Mouse (Mus musculus) intestine, embryonic 16.5 days (tissue): ENCODE measurements around the gene C130060K24Rik. TPM values are rescaled to one million over a fixed set of nuclear protein-coding genes. Genes with fewer than 3 reads are reported as not detected.

Experiments
- ATAC-seq: fragments of 200-750 bp; cut with Nextera tagmentation; 2 replicates; pipeline ENCODE4 v1.8.0; 2017; ENCODE audit warnings: moderate TSS enrichment, moderate library complexity
- H3K27ac ChIP-seq: fragments of 300-500 bp; sonication (generic); 2 replicates; pipeline ENCODE4 v1.5.1; 2014; ENCODE audit warnings: mild to moderate bottlenecking, low read length
- H3K27me3 ChIP-seq: fragments of 300-500 bp; sonication (generic); replicated peaks from 2 replicates; pipeline ENCODE4 v1.6.1; 2014; ENCODE audit warnings: low read length, control low read depth, mixed read lengths; ENCODE audit not compliant: control insufficient read depth, insufficient read depth
- H3K36me3 ChIP-seq: fragments of 300-500 bp; sonication (generic); 2 replicates; pipeline ENCODE4 v1.6.1; 2014; ENCODE audit warnings: low read length, control low read depth; ENCODE audit not compliant: control insufficient read depth, insufficient read depth
- H3K4me1 ChIP-seq: fragments of 300-500 bp; sonication (generic); 2 replicates; pipeline ENCODE4 v1.6.1; 2014; ENCODE audit warnings: low read length, control low read depth, mixed read lengths; ENCODE audit not compliant: control insufficient read depth, insufficient read depth
- H3K4me2 ChIP-seq: fragments of 300-500 bp; sonication (generic); 2 replicates; pipeline ENCODE4 v1.6.1; 2014; ENCODE audit warnings: low read depth, low read length, control low read depth
- H3K4me3 ChIP-seq: fragments of 300-500 bp; sonication (generic); 2 replicates; pipeline ENCODE4 v1.5.1; 2014; ENCODE audit warnings: mild to moderate bottlenecking, low read length
- H3K9ac ChIP-seq: fragments of 300-500 bp; sonication (generic); 2 replicates; pipeline ENCODE4 v1.6.1; 2014; ENCODE audit warnings: low read depth, low read length
- H3K9me3 ChIP-seq: fragments of 300-500 bp; sonication (generic); 2 replicates; pipeline ENCODE4 v1.6.1; 2016; ENCODE audit warnings: low read length, control low read depth; ENCODE audit not compliant: control insufficient read depth
- WGBS: fragments of 180-500 bp; shearing (Covaris S2); extraction: QIAGEN DNeasy Blood & Tissue Kit; methylation state at CpG from one replicate; pipeline ENCODE4 v1.1.7; 2014; 5-methylcytosine and 5-hydroxymethylcytosine counted together
- polyA plus RNA-seq: library from polyadenylated mRNA; unstranded; fragments of >200 nt; fragmentation: Nextera tagmentation; extraction: Ambion mirVana; gene quantifications from 2 replicates; pipeline ENCODE4 v1.2.1, GENCODE M21; 2015

The C130060K24Rik gene
- polyA plus RNA-seq: not detected in 2 replicates

DNA sequence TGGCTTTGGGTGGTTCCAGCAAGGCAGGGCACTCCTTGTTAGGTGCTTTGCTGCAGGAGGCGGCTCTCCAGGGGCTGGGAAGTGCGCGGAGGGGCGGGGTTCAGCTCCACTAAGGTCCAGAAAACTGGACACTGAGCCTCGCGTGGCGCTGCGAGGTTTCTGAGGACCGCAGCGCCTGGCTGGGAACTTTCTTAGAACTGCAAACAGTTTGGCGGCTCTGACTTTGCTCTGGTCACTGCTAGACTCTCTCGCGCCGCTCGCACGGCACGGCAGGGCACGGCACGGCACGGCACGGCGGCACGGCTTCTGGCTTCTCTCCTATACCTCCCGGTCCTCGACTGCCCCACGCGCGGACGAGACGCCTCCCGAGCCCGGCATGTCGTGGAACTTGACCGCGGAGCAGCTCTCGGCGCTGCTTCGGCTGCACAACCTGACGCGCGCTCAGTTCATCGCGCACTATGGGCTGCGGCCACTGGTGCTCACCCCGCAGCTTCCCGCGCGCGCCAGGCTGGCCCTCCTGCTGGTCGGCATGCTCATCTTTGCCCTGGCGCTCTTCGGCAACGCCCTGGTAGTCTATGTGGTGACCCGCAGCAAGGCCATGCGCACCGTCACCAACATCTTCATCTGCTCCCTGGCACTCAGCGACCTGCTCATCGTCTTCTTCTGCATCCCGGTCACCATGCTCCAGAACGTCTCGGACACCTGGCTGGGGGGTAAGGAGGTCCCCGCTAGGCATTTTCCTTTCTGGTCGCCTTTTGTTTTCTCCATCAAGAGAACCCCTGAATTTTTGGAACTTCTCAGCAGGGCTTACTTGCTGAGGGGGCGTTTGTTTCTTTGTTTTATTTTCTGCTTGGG is at the start of gene C130060K24Rik:
Gene C130060K24Rik, plus strand, starts transcription at position 188 of the 855 bp plus-strand sequence.
- ATAC-seq: peak; percentile 64; the same call in 1 of the 2 replicates
- Histone ChIP-seq H3K27me3 (peaks cover 7% of the 10 kb centered on the region; the same call in 1 of the 2 replicates), H3K4me3 (peak within 1 kb of the TSS; percentile 57), H3K36me3 (no peaks in the 10 kb centered on the region), H3K4me1 (0 out of 2 replicates have a peak, but pooled peaks cover 3% of the 10 kb centered on the region), H3K27ac (no peak within 1 kb of the TSS), H3K4me2 (peak within 1 kb of the TSS; percentile 97), H3K9me3 (no peaks in the 10 kb centered on the region), H3K9ac (peak within 1 kb of the TSS; percentile 54; the same call in 1 of the 2 replicates)
- 1% methylated on average over 64 of the region's 64 CpGs for WGBS

DNA sequence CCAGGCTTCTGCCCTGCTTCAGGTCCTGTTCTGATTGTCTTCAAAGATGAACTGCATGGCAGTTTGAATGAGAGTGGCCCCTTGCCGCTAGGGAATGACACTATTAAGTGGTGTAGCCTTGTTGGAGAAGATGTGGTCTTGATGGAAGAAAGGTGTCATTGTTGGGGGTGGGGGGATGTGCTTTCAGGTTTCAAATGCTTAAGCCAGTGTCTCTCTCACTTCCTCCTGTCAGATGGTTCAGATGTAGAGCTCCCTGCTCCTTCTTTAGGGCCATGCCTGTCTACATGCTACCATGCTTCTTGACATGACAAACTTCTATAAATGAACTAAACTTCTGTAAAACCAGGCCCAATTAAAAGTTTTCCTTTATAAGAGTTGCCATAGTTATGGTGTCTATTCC is 46.7 kb upstream of the C130060K24Rik start:
- WGBS: 85% methylated on average over 1 of the region's 1 CpGs

DNA sequence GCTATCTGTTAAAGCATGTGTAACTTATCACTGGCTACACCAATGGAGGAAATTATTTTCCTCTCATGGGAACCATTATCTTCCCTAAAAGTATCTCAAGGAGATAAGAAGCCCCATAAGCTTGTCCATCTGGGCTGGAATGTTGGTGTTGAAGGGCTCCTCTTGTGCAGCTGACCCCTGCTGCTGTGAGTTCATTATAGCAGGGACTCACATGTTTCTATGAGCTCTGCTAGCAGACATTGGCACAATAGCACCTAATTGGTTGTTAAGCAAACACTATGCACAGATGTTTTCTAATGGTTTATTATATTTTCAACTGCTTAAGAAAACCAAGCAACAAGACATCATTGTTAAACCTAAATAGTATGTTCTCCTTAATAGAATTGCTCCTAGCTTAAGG is 41.5 kb upstream of the C130060K24Rik start:
- no peak overlapping the region for H3K27ac ChIP-seq
- H3K9ac ChIP-seq: no peak overlapping the region
- no peaks in the 10 kb centered on the region for H3K27me3 ChIP-seq
- H3K36me3 ChIP-seq: no peaks in the 10 kb centered on the region
- H3K4me1 ChIP-seq: no peaks in the 10 kb centered on the region
- no peak overlapping the region for H3K4me2 ChIP-seq
- H3K4me3 ChIP-seq: no peak overlapping the region
- ATAC-seq: no peak
- H3K9me3 ChIP-seq: no peaks in the 10 kb centered on the region

More for the DNA sequence above, 46.7 kb upstream of the C130060K24Rik start:
- Histone ChIP-seq H3K36me3 (no peaks in the 10 kb centered on the region), H3K4me2 (no peak overlapping the region), H3K27me3 (no peaks in the 10 kb centered on the region), H3K9me3 (no peaks in the 10 kb centered on the region), H3K4me1 (no peaks in the 10 kb centered on the region), H3K27ac (no peak overlapping the region), H3K9ac (no peak overlapping the region), H3K4me3 (no peak overlapping the region)
- no peak for ATAC-seq

DNA sequence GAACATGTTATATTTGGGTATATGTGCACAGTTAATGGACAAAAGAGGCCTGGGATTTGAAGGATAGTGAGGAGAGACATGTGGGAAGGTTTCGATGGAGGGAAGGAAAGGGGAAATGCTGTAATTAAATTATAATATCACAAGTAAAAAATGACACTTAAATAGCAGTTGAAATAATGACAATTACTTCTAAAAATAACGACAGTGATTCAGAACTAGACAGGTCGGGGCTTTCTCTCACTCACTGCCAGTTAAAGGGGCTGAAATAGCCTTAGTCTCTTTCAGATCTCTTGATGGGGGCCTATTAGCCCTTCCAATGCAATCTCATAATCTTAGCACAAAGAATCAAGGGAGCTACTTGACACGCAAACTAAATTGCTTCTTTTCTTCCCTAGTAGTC is 39.5 kb upstream of the C130060K24Rik start:
- Histone ChIP-seq H3K27ac (no peak overlapping the region), H3K27me3 (no peaks in the 10 kb centered on the region), H3K4me1 (no peaks in the 10 kb centered on the region), H3K9ac (no peak overlapping the region), H3K36me3 (no peaks in the 10 kb centered on the region), H3K9me3 (no peaks in the 10 kb centered on the region), H3K4me3 (no peak overlapping the region), H3K4me2 (no peak overlapping the region)
- ATAC-seq: no peak
- 77% methylated on average over 4 of the region's 4 CpGs for WGBS

DNA sequence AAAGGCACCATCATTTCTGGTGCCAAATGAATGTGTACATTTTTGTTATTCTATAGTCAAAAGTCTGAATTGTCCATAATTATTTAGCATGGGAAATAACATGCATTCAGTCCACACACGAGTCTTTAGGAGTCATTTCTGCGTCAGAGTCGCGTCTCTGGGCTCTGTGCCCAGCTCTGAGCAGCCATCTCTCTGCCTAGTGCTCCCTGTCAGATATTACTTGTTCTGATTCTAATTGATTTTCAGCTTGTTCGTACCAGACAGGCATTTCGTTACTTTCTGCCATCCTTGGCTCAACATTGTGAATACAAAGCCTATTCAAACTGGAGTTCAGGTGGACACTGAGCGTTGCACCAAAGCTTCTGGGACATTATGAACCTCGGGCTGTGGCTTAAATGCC is 33.2 kb upstream of the C130060K24Rik start:
- Histone ChIP-seq H3K4me2 (no peak overlapping the region), H3K4me1 (no peaks in the 10 kb centered on the region), H3K4me3 (no peak overlapping the region), H3K27me3 (no peaks in the 10 kb centered on the region), H3K9ac (no peak overlapping the region), H3K27ac (no peak overlapping the region), H3K36me3 (no peaks in the 10 kb centered on the region), H3K9me3 (no peaks in the 10 kb centered on the region)
- WGBS: 74% methylated on average over 8 of the region's 8 CpGs
- ATAC-seq: no peak

DNA sequence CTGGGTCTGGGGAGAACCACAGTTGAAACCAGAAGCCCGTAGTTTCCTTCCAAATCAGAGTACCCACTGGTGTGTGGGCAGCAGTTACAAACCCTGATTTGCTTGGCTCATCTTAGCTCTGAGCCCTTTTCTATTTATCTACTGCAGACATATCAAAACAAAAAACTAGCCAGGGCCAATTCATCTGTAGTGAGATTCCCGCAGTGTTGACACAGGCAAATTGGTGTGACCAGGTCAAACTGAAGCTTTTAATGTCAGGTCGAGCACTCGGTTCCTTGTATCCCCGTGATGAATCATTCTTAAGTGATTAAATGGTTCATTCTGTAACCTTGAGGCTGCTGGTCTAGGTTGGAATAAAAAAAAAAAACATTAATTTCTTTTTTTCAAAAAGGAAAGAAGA is 32.6 kb upstream of the C130060K24Rik start:
- H3K36me3 ChIP-seq: no peaks in the 10 kb centered on the region
- H3K27ac ChIP-seq: no peak overlapping the region
- WGBS: 37% methylated on average over 5 of the region's 5 CpGs
- no peak overlapping the region for H3K9ac ChIP-seq
- no peaks in the 10 kb centered on the region for H3K4me1 ChIP-seq
- no peaks in the 10 kb centered on the region for H3K27me3 ChIP-seq
- ATAC-seq: no peak
- H3K9me3 ChIP-seq: no peaks in the 10 kb centered on the region
- no peak overlapping the region for H3K4me2 ChIP-seq
- no peak overlapping the region for H3K4me3 ChIP-seq

DNA sequence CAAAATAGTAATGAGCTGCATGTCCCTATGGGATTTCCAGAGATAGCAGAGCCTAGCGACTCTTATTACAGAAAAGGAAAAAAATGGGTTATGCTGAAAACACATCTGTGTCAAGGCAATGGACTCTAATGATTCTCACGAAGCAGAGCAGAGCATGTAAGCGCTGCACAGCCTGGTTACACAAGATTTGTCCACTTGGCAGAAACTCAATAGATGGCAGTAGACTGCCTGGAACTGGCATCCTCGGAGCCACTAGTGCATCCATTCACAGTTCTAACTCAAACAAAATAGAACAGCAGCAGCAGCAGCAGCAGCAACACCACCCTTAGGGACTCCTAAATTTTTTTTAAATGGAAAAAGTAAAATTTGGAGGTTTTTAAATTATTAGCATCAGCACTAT is 29.3 kb upstream of the C130060K24Rik start:
- no peak for ATAC-seq
- H3K27ac ChIP-seq: no peak overlapping the region
- no peaks in the 10 kb centered on the region for H3K4me1 ChIP-seq
- no peaks in the 10 kb centered on the region for H3K36me3 ChIP-seq
- H3K27me3 ChIP-seq: no peaks in the 10 kb centered on the region
- H3K4me3 ChIP-seq: no peak overlapping the region
- no peaks in the 10 kb centered on the region for H3K9me3 ChIP-seq
- 78% methylated on average over 4 of the region's 4 CpGs for WGBS
- no peak overlapping the region for H3K9ac ChIP-seq
- no peak overlapping the region for H3K4me2 ChIP-seq

DNA sequence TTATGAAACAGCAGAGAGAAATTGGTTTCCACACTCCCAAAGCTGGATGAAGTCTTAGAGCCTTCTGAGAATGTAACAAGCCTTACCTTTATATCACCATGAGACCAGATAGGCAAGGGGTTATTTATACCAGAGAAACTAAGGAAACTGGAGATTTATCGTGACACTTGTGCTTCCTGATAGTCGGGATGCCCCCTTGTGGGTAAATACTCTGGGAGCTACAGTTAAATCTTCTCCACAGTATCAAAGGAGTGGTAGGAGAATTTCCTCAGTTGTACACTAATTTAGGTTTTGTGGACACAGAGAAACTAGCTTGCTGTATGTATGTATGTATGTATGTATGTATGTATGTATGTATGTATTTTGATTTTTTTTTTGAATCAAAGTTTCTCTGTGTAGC is 5.0 kb upstream of the C130060K24Rik start:
- WGBS: 60% methylated on average over 2 of the region's 2 CpGs
- H3K27ac ChIP-seq: no peak overlapping the region
- H3K4me2 ChIP-seq: no peak overlapping the region
- peaks cover under 1% of the 10 kb centered on the region; the same call in 1 of the 2 replicates for H3K27me3 ChIP-seq
- H3K4me3 ChIP-seq: no peak overlapping the region
- ATAC-seq: no peak
- H3K9me3 ChIP-seq: no peaks in the 10 kb centered on the region
- H3K36me3 ChIP-seq: no peaks in the 10 kb centered on the region
- H3K9ac ChIP-seq: no peak overlapping the region
- H3K4me1 ChIP-seq: no peaks in the 10 kb centered on the region

DNA sequence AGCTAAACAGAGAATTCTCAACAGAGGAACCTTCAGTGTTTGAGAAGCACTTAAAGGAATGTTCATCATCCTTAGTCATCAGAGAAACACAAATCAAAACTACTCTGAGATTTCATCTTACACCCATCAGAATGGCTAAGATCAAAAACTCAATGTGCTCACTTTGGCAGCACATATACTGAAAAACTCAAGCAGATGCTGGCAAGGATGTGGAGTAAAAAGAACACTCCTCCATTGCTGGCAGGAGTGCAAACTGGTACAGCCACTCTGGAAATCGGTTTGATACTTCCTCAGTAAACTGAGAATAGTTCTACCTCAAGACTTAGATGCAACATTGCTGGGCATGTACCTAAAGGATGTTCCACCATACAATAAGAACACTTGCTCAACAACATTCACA is 41.0 kb downstream of the C130060K24Rik start:
- H3K36me3 ChIP-seq: no peaks in the 10 kb centered on the region

More for the DNA sequence above, 41.0 kb downstream of the C130060K24Rik start:
- Histone ChIP-seq H3K4me3 (no peak overlapping the region), H3K27ac (no peak overlapping the region), H3K9ac (no peak overlapping the region), H3K27me3 (no peaks in the 10 kb centered on the region), H3K4me2 (no peak overlapping the region), H3K4me1 (no peaks in the 10 kb centered on the region), H3K9me3 (no peaks in the 10 kb centered on the region)
- 85% methylated on average over 1 of the region's 1 CpGs for WGBS
- no peak for ATAC-seq
